7 mouse cellular contexts compared by ENCODE assay signal in genomic region chr12:19246731-19247130, GRCm38 (mm10).
A peak's percentile ranks its signal among the peaks of the same experiment; 100 is the strongest.
DNase-seq lines count a peak whose midpoint lies in the region.
"Not testable (repeated sequence)": the region's sequence is repeated elsewhere in the genome, so short reads cannot be mapped to it uniquely, and the experiment has no call there.

No protein-coding gene starts in this region.

- DNase-seq in T-cell, adult 2 months (ENCODE audit: low spot score) = peak; percentile 6
- peak; percentile 14 to 17 for DNase-seq in cerebellum, adult 18-20 months
- DNase-seq in gastrocnemius, postnatal 10 days = peak; percentile 10
- DNase-seq in heart, postnatal 36 days = peak; percentile 13 to 24
- peak; percentile 2 for DNase-seq in layer of hippocampus, adult 11-12 months (ENCODE audit: low spot score)
- DNase-seq in lung, postnatal 36 days = peak; percentile 30
- DNase-seq in spleen, postnatal 36 days (ENCODE audit: low spot score in 2 of 2) = peak; percentile 24 to 35

- intact Hi-C loops in heart, postnatal 36 days (cut with DNase I) = not testable (repeated sequence)

Comparison
In these comparisons a context has a peak if more than half of its experiments do, and no peak if none do; other contexts are left out.
1. Peak in every context shown above with its lines: DNase-seq.